Mouse (Mus musculus) cerebellum, postnatal 36 days (tissue): ENCODE data around the gene Clec11a.

Experiments used
- DNase-seq, 2 experiments: peaks; one replicate each; pipeline ENCODE4 v3.0.0; 2021 to 2022; ENCODE audit warnings: mixed read lengths in 2 of 2

The Clec11a gene

DNA sequence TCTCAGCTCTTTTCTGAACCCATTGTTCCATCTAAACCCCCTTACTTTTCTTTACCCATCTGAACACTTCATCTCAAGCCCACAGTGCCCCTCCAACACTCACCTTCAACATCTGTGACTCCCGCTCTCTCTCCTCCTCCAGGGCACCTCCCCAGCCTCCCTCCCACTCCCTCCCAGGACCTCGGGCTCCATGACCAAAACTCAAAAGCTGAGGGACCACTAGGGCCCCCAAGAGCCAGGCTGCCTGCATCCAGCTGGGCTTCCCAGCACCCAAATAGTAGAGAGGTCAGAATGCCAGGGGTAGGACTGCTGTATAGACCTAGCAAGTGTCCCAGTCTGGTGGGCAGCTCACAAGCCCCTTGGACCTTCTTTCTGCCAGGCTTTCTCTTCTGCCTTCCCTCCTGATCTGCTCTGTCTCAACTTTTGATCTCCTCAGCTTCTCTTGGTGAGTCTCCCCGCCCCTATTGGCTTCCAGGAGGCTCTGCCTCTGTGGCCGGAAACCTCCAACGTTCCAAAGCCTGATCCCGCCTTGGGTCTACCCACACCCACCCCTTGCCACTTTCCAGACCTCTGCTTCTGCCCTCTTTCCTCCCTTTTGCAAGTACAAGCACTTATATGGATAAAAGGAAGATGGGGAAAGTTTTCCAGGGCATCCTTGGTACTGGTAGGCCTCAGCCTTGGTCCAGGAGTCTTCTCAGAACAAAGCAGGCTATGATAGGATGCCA lies at the start of gene Clec11a:
Gene Clec11a (minus strand): TSS at position 387 of the 725 bp plus-strand sequence.
- DNase-seq = no peak

DNA sequence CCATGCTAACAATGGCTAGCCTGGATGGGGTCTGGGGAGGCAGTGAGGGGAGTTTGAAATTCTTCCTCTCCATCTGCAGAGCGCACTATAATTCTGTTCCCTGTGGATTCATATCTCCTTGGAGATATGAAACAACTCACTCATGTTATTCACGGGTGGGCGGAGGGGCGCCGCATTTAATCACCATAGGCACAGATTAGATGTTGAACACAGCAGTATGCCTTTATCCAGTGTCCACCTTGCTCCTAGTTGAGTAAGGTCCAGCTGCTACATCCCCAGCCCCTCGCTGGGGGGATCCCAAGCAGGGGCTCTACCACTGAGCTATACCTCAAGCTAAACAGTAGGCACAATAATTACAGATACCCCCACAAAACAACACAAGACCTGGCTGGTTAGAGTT lies 48.7 kb upstream of the Clec11a start:
- no peak for DNase-seq

DNA sequence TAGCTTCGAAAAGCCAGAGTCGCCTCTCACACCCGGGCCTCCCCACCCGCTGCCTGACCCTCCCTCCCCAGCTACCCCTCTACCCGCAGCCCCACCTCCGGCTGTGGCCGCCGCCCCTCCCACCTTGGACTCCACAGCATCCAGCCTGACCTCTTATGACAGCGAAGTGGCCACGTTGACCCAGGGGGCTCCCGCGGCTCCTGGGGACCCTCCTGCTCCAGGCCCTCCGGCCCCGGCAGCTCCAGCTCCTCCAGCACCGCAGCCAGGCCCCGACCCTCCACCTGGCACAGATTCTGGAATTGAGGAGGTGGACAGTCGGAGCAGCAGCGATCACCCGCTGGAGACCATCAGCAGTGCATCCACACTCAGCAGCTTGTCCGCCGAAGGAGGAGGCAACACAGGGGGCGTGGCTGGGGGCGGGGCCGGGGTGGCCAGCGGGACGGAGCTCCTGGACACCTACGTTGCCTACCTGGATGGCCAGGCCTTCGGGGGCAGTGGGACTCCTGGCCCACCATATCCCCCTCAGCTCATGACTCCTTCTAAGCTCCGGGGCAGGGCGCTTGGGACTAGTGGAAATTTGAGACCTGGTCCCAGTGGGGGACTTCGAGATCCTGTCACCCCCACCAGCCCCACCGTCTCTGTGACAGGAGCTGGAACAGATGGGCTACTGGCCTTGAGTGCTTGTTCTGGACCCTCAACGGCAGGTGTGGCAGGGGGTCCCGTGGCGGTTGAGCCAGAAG lies 47.1 kb upstream of the Clec11a start:
- DNase-seq = no peak

DNA sequence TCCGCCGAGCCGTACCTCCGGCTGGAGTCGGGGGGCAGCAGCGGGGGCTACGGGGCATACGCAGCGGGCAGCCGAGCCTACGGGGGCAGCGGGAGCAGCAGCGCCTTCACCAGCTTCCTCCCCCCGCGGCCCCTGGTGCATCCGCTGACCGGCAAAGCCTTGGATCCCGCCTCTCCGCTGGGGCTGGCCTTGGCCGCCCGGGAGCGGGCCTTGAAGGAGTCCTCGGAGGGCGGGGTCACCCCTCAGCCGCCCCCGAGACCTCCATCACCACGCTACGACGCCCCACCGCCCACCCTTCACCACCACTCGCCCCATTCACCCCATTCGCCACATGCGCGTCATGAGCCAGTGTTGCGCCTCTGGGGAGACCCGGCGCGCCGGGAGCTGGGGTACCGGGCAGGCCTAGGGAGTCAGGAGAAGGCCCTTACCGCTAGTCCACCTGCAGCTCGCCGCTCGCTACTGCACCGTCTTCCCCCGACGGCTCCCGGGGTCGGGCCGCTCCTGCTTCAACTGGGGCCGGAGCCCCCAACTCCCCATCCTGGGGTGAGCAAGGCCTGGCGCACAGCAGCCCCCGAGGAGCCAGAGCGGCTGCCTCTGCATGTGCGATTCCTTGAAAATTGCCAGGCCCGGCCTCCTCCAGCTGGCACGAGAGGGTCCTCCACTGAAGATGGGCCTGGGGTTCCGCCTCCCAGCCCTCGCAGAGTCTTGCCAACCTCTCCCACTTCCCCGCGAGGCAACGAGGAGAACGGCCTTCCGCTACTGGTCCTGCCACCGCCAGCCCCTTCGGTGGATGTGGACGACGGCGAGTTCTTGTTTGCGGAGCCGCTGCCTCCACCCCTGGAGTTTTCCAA lies 46.3 kb upstream of the Clec11a start:
- DNase-seq = peak in 1 of 2 experiments; percentile 23

DNA sequence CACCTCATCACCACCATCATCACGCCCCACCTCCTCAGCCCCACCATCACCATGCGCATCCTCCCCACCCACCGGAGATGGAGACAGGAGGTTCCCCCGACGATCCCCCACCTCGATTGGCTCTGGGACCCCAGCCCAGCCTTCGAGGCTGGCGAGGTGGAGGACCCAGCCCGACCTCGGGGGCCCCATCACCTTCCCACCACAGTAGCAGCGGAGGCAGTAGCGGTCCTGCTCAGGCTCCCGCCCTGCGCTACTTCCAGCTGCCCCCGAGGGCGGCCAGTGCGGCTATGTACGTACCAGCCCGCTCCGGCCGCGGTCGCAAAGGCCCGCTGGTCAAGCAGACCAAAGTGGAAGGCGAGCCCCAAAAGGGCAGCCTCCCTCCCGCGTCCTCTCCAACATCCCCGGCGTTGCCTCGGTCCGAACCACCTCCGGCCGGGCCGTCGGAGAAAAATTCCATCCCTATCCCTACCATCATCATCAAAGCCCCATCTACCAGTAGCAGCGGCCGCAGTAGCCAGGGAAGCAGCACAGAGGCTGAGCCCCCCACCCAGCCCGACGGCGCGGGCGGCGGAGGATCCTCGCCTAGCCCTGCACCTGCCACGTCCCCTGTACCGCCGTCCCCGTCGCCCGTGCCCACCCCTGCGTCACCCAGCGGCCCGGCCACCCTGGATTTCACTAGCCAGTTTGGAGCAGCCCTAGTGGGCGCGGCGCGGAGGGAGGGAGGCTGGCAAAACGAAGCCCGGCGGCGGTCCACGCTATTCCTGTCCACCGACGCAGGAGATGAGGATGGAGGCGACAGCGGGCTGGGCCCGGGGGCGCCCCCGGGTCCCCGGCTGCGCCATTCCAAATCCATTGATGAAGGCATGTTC lies 45.4 kb upstream of the Clec11a start:
- no peak for DNase-seq

DNA sequence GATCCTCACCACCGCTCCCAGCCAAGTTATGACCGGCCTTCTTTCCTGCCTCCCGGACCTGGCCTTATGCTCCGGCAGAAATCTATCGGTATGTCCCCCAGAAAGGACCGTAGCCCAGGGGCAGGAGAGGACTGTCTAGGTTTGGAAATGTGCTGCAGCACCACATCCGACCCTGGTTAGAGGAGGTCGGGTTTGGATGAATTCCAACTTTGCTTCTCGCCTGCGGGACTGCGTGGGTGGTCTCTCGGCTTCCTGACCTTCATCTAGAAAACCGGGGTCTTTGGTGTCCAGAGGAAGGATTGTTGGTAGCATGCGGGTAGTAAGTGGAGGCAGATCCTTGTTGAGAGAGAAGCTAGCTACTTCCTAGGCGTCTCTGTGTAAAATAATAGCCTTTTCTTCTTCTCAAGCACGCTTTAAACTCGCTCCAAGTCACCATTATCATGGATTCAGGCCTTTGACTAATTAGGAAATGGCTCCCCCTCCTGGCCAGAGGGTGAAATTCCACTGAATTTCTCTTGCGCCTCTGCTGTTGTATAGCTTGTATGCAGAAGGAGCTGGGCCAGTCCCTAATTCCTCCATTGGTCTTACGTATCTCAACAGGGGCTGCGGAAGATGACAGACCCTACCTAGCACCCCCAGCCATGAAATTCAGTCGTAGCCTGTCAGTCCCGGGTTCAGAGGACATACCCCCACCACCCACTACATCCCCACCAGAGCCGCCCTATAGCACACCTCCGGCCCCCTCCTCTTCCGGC lies 44.4 kb upstream of the Clec11a start:
- peak; percentile 84 to 90 for DNase-seq

DNA sequence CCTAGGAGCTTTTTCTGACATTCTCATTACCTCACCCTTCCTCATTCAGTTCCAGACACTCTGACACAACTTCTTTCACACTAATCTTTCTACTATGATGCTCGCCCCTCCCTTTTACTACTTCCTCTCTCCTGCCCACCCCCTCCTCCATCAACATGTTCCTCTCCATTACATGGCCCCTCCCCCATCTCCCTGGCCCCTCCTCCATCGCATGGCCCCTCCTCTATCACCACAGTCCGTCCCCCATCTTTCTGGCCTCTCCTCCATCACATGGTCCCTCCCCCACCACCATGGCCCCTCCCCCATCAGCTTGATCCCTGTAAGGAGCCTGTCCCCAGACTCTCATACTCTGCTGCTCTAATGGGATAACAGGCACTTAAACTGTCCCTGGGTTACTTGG lies 42.3 kb upstream of the Clec11a start:
- DNase-seq = no peak

DNA sequence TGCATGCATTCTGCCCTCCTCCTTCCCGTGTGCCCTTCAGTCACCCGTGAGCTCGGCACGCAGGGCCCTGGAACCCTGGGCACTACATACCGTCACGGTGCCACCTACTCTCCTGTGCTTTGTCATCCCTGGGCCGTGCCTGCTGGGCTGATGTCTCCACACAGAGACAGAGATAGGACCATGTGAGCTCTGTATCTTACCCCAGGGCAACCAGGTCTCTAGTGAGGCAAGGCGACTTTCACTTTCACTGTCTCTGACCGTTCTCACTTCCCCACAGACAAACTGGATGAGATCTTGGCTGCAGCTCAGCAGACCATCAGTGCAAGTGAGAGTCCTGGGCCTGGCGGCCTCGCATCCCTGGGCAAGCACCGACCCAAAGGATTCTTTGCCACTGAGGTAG lies 37.9 kb upstream of the Clec11a start:
- no peak for DNase-seq

DNA sequence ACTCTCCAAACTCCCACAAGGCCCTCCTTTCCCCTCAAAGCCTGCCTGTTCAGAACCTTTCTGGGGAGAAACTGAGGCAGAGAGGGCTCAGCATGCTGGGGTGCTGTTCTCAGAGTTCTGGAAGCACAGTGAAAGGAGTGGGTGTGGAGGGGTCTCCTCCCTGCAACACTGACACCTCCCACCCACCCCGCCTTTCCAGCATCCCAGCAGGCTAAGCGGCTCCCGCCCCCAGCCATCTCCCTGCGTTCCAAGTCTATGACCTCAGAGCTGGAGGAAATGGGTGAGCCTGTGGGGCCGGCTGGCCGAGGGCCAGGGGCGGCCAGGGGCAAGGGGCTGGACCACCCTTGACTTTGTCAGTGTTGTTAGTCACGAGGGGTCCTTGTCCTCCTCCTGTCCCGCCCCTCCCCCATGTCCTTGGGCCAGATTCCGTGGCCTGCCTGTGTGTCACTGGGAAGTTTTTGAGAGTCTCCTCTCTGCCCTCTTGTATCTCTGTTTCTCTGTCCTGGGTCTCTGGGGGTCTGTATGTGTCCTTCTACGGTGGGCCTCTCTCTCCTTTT lies 36.8 kb upstream of the Clec11a start:
- DNase-seq = no peak

DNA sequence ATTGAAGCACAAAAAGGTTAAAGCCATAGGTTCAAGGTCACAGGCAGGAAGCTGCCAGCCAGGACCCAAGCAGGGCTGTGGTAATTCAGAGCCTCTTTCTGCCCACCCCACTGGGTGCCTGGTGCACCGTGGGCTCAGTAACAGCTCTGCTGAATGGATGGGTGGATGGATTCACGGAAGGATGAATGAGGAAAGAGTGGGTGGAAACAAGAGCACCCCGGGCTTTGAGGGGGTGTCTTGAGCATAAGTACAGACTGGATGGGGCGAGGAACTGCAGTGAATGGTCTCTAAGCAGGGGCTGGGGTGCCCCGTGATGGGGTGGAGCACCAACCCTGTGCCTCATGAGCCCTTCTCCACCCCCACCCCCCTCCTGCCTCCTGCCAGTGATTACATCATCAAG lies 35.0 kb upstream of the Clec11a start:
- no peak for DNase-seq

DNA sequence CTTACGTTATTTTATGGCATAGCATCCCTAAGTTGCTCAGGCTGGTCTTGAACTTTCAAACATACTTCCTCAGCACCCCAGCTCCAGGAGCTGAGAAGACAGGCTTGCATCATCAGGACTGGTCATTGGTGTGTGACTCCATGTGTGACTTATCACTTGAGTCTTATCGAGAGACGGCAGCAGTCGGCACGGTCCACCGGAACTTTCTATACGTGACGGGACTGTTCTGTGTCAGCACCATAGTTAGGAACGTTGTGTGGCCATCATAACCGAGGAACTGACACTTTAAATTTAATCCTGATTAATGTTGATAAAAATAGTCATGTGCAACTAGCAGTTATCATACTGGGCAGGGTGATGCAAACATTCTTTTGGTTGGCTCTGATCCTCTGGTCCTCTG lies 34.4 kb upstream of the Clec11a start:
- no peak for DNase-seq

DNA sequence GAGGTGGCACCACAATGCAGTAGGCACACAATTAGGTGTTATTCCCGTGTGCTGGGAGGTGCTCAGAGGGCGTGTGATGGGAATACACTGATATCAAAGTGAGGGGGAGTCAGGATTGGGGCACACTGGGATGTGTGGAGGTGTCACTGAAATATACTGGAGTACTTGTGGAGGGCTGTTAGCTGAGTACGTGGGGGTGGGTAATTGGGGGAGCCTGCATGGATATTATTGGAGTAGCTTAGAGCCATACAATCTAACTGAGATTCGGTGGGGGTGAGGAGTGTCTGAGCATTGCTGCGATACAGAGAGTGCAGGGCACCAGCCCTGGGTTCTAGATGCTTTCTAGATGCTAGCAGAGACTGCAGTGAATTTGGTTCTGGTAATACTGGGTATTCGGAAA lies 33.5 kb upstream of the Clec11a start:
- no peak for DNase-seq

DNA sequence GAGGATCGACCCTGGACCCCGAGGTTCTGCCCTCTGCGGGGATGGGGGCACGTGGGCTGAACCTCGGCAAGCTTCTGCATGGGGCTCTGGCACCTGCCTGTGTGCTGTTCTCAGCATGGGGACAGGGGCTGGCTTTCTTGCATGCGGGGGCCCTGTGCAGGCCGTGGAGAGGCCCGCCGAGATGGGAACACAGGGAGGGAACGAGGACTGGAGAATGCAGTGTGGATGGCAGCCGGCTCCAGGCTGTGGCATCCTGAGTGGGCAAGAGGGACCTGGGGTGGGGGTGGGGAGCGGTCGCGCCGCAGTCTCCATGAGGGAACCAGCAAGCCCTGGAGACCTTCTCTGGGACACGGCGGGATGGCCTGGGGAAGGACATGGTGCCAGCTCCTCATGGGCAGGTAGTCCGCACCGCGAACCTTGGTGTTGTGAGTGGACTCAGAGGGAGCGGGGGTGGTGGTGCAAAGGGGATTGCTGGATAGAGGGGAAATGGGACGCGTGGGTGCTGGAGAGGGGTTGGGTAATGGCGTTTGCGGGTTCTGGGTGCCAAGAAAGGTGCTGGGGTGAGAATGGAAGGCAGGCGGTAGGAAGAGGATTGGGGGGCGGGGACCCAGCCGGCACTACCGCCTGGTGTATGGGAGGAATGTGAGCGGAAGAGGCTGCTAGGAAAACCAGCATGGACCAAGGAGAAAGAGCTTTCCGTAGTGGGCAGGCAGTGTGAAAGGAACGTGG lies 30.6 kb upstream of the Clec11a start:
- peak in 1 of 2 experiments; percentile 36 for DNase-seq

DNA sequence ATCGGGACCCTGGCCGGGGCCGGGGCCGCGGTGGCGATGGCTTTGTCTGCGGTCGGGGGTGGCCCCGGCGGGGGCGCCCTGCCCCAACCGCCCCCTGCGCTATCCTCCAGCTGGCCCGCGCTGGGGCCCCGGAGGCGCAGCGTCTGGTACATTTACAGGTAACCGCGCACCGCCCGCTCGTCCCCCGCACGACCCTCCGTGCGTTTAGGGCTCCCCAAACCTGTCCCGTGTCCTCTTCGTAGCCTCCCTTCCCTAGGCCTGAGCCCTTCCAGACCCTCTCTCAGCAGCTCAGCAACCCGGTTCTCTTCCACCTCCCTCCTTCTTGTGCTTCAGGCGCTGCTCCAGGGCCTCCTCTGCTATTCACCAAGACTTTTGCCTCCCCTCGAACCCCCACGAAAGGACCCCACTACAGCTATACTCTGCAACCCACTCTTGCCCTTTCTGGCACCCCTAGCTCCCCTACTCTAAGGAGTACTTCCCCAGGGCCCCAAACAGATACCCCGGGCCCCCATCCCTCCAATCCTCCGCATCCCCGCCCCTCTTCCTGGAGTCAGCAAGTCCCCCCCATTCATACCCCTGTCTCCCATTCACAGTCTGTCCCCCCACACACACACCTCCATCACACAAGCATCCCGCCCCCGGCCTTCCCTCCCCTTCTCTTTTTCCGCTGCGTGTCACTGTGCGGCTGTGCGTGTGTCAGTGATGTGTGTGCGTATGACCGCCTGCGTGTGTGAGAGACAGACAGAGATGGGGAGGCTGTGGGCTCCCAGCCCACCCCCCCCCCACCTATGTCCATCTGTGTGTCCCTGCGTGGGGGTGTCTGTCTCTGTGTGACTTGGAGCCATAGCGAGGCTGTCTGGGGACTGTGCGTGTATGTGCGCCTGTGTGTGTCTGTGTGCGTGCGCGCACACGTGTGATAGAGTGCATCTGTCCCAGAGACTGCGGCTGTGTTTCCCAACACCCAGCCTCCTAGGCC lies 29.6 kb upstream of the Clec11a start:
- DNase-seq = peak; percentile 65 to 72

DNA sequence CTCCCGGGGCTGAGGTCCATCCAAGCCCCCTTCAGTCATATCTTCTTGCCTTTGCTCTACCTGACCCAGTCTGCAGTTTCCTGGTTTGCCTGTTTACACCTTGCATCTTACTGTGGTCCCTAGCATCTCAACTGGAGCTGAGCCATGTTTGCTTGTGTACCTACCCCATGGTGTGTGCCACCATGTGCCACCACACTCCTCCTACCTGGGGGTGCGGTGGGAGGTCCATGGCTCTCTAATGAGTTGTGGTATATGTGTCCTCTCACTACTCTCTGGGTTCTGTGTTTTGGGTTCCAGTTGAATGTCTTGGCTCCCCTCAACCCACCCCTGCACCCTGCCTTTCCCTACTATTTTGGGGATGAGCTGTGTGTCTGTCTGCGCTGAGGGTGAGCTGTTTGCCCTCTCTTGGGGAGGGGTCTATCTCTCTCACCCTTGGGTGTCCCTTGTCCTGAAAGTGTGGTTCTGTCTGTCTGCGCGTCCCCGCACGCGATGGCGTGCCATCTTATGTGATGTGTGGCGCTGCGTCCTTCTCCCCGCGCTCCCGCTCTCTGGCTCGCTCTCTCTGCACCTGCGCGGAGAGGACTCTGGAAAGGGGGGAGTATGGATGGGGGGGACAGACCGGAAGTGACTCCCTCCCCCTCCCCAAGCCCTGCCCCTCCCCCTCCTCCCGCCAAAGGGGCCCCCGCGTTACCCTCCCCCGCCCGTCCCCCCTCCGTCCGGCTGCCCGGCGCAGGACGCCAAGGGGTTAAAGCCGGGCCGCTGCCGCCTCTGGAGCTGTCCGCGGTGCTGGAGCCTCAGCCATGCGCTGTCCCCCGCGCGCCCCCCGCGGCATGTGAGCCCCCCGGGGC lies 28.6 kb upstream of the Clec11a start:
- DNase-seq = peak; percentile 68 to 74

DNA sequence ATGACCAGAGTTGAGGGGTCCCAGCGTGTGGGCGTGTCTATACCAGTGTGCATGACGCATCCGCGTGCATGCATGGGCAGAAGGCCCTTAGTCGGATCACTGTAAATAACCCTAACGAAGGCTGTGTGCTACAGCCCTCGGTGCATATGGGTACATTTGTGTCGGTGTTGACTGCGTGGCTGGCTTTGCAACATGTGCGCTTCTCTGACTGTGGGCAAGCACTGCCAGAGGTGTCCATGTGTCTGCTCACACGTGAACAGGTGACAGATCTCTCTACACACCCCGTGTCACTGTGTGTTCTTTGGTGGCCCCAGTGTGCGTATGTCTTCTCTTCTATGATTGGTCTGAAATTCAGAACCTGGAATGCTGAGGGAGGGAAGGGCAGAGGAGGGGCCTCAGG lies 27.4 kb upstream of the Clec11a start:
- DNase-seq = no peak

DNA sequence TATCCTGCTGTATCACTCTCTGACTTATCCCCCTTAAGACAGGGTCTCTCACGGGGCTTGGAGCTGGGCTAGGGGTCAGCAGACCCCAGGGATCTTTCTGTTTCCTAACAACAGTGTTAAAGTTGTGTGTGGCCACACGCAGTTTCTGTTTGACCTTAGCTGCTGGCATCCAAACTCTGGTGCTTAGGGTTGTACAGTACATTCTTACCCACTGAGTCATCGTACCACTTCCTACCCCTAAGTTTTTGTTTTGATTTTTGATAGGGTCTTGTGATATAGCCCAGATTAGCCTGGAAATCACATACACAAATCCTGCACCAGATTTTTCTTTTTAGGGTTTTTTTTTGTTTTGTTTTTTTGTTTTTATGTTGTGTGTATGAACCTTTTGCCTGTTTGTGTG lies 25.6 kb upstream of the Clec11a start:
- DNase-seq = no peak

DNA sequence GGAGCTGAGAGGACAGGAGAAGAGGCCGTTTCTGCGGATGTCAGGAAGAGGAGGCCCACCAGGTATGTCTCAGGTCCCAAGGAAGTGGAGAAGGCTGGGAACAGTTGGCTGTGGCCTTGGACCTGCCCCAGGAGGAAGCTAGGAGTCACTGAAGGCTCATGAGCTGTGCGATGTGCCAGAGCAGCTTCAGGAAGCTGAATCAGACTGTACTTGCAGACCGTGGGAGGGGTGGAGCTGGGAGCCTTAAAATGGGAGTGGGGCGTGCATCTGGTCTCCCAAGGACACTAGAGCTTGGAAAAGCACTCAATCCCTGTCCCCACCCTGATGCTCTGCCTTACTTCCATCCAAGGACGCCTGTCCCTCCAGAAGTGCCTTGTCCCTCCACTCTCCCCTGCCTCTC lies 19.9 kb upstream of the Clec11a start:
- no peak for DNase-seq
